Mouse (Mus musculus) layer of hippocampus, adult 18-20 months (tissue): Measurements from ENCODE around the gene Cfap161. TPM values are rescaled to one million over a fixed set of nuclear protein-coding genes. Genes with fewer than 3 reads are reported as not detected.

ENCODE experiments used
- DNase-seq, 2 experiments: peaks; one replicate each; pipeline ENCODE4 v3.0.0; 2022; ENCODE audit warnings: low spot score in 2 of 2
- total RNA-seq, 2 experiments: library from RNA; stranded (reverse); gene quantifications; 2 replicates each; pipeline ENCODE4 v1.2.3; 2021

Gene Cfap161
- total RNA-seq, 2 experiments from 2014 or later: 1.7 to 2.2 TPM

GRCm38 (mm10) chr7:83742026-83742425 is 52.7 kb downstream of the Cfap161 start:
- DNase-seq: no peak

GRCm38 (mm10) chr7:83739680-83740310 is 54.9 kb downstream of the Cfap161 start:
- DNase-seq: no peak

GRCm38 (mm10) chr7:83738623-83739462 is 55.8 kb downstream of the Cfap161 start:
- DNase-seq: no peak

- DNase-seq: no peak
Observed at GRCm38 (mm10) chr7:83737914-83738490, 56.7 kb downstream of the Cfap161 start.

- DNase-seq: no peak
Observed at GRCm38 (mm10) chr7:83736341-83737115, 58.2 kb downstream of the Cfap161 start.

- no peak for DNase-seq
Observed at GRCm38 (mm10) chr7:83735108-83735781, 59.4 kb downstream of the Cfap161 start.

GRCm38 (mm10) chr7:83734671-83735082 is 60.0 kb downstream of the Cfap161 start:
- DNase-seq: no peak

- DNase-seq: no peak
Observed at GRCm38 (mm10) chr7:83734246-83734645, 60.4 kb downstream of the Cfap161 start.

- DNase-seq: no peak
Observed at GRCm38 (mm10) chr7:83732781-83733180, 61.9 kb downstream of the Cfap161 start.

- DNase-seq: peak; percentile 62 to 82
Observed at GRCm38 (mm10) chr7:83731961-83732666, 62.6 kb downstream of the Cfap161 start.

GRCm38 (mm10) chr7:83731297-83731696 is 63.4 kb downstream of the Cfap161 start:
- DNase-seq: no peak

- no peak for DNase-seq
Observed at GRCm38 (mm10) chr7:83726936-83727632, 67.6 kb downstream of the Cfap161 start.

GRCm38 (mm10) chr7:83725801-83726200 is 68.9 kb downstream of the Cfap161 start:
- no peak for DNase-seq

- no peak for DNase-seq
Observed at GRCm38 (mm10) chr7:83724541-83724940, 70.1 kb downstream of the Cfap161 start.

Other genes with a start within 250 kb of the Cfap161 start
- gene Tmc3, start 210.0 kb downstream of the Cfap161 start, total RNA-seq: under 1 TPM; 0.25 to 0.35 TPM
- 10 to 100 TPM; 15.7 to 16.3 TPM for gene Stard5, start 162.9 kb downstream of the Cfap161 start, total RNA-seq
- 10 to 100 TPM; 57.5 to 62.0 TPM for gene Il16, start 49.2 kb downstream of the Cfap161 start, total RNA-seq
- 10 to 100 TPM; 21.5 to 23.9 TPM for gene Tlnrd1, start 89.4 kb upstream of the Cfap161 start, total RNA-seq
- 10 to 100 TPM; 65.8 to 68.1 TPM for gene Mesd, start 89.6 kb upstream of the Cfap161 start, total RNA-seq